Mouse (Mus musculus): ENCODE measurements at regions not wholly inside any gene's neighbourhood (a gene's known extent, or its start where the extent isn't known, plus 50 kb on each side); places are given as distances from the start of the nearest gene placed in this dataset.

GRCm38 (mm10) chr5:52964209-52964608 is 73.7 kb upstream of the Slc34a2 start:
- no peak overlapping the region for H3K27ac ChIP-seq (ENCODE audit: insufficient read depth, low read length)
- no peaks in the 10 kb centered on the region for H3K4me1 ChIP-seq (ENCODE audit: control insufficient read depth, insufficient read depth, low read length)
- TF ChIP-seq CTCF (IDR thresholded peaks at IDR 0.05; ENCODE audit: borderline replicate concordance, insufficient read depth, low read length): no peak
- no peak for TF ChIP-seq POLR2A (IDR thresholded peaks at IDR 0.05; ENCODE audit: low read depth, low read length)
- H3K4me3 ChIP-seq (ENCODE audit: insufficient read depth, low read length): no peak overlapping the region

- no peak overlapping the region for H3K4me3 ChIP-seq (ENCODE audit: insufficient read depth, low read length)
- no peak for TF ChIP-seq POLR2A (IDR thresholded peaks at IDR 0.05; ENCODE audit: low read depth, low read length)
- TF ChIP-seq CTCF (IDR thresholded peaks at IDR 0.05; ENCODE audit: borderline replicate concordance, insufficient read depth, low read length): no peak
- H3K27ac ChIP-seq (ENCODE audit: insufficient read depth, low read length): no peak overlapping the region
- no peaks in the 10 kb centered on the region for H3K4me1 ChIP-seq (ENCODE audit: control insufficient read depth, insufficient read depth, low read length)
Measured at GRCm38 (mm10) chr5:52971811-52972210, 66.1 kb upstream of the Slc34a2 start.

- Histone ChIP-seq H3K4me1 (ENCODE audit: control insufficient read depth, insufficient read depth, low read length) (no peaks in the 10 kb centered on the region), H3K27ac (ENCODE audit: insufficient read depth, low read length) (no peak overlapping the region)
- TF ChIP-seq CTCF (IDR thresholded peaks at IDR 0.05; ENCODE audit: borderline replicate concordance, insufficient read depth, low read length) (no peak), POLR2A (IDR thresholded peaks at IDR 0.05; ENCODE audit: low read depth, low read length) (no peak)
Measured at GRCm38 (mm10) chr5:52973003-52973402, 64.9 kb upstream of the Slc34a2 start.

GRCm38 (mm10) chr5:52975557-52976088 is 62.3 kb upstream of the Slc34a2 start:
- no peak overlapping the region for H3K27ac ChIP-seq (ENCODE audit: insufficient read depth, low read length)
- H3K4me3 ChIP-seq (ENCODE audit: insufficient read depth, low read length): no peak overlapping the region

More at GRCm38 (mm10) chr5:52973003-52973402, 64.9 kb upstream of the Slc34a2 start:
- no peak overlapping the region for H3K4me3 ChIP-seq (ENCODE audit: insufficient read depth, low read length)

GRCm38 (mm10) chr5:52977826-52978687 is 59.8 kb upstream of the Slc34a2 start:
- Histone ChIP-seq H3K4me3 (ENCODE audit: insufficient read depth, low read length) (no peak overlapping the region), H3K4me1 (ENCODE audit: control insufficient read depth, insufficient read depth, low read length) (no peaks in the 10 kb centered on the region)
- TF ChIP-seq CTCF (IDR thresholded peaks at IDR 0.05; ENCODE audit: borderline replicate concordance, insufficient read depth, low read length): no peak
- TF ChIP-seq POLR2A (IDR thresholded peaks at IDR 0.05; ENCODE audit: low read depth, low read length): no peak

More at GRCm38 (mm10) chr5:52975557-52976088, 62.3 kb upstream of the Slc34a2 start:
- no peaks in the 10 kb centered on the region for H3K4me1 ChIP-seq (ENCODE audit: control insufficient read depth, insufficient read depth, low read length)
- TF ChIP-seq POLR2A (IDR thresholded peaks at IDR 0.05; ENCODE audit: low read depth, low read length) (no peak), CTCF (IDR thresholded peaks at IDR 0.05; ENCODE audit: borderline replicate concordance, insufficient read depth, low read length) (no peak)

GRCm38 (mm10) chr5:52979458-52979857 is 58.4 kb upstream of the Slc34a2 start:
- no peaks in the 10 kb centered on the region for H3K4me1 ChIP-seq (ENCODE audit: control insufficient read depth, insufficient read depth, low read length)
- TF ChIP-seq CTCF (IDR thresholded peaks at IDR 0.05; ENCODE audit: borderline replicate concordance, insufficient read depth, low read length) (no peak), POLR2A (IDR thresholded peaks at IDR 0.05; ENCODE audit: low read depth, low read length) (no peak)
- H3K4me3 ChIP-seq (ENCODE audit: insufficient read depth, low read length): no peak overlapping the region
- H3K27ac ChIP-seq (ENCODE audit: insufficient read depth, low read length): no peak overlapping the region

More at GRCm38 (mm10) chr5:52977826-52978687, 59.8 kb upstream of the Slc34a2 start:
- no peak overlapping the region for H3K27ac ChIP-seq (ENCODE audit: insufficient read depth, low read length)

GRCm38 (mm10) chr5:52982056-52982455 is 55.8 kb upstream of the Slc34a2 start:
- Histone ChIP-seq H3K4me1 (ENCODE audit: control insufficient read depth, insufficient read depth, low read length) (no peaks in the 10 kb centered on the region), H3K27ac (ENCODE audit: insufficient read depth, low read length) (no peak overlapping the region), H3K4me3 (ENCODE audit: insufficient read depth, low read length) (no peak overlapping the region)
- TF ChIP-seq POLR2A (IDR thresholded peaks at IDR 0.05; ENCODE audit: low read depth, low read length) (no peak), CTCF (IDR thresholded peaks at IDR 0.05; ENCODE audit: borderline replicate concordance, insufficient read depth, low read length) (no peak)

GRCm38 (mm10) chr5:52982741-52983140 is 55.1 kb upstream of the Slc34a2 start:
- TF ChIP-seq CTCF (IDR thresholded peaks at IDR 0.05; ENCODE audit: borderline replicate concordance, insufficient read depth, low read length) (no peak), POLR2A (IDR thresholded peaks at IDR 0.05; ENCODE audit: low read depth, low read length) (no peak)
- no peak overlapping the region for H3K27ac ChIP-seq (ENCODE audit: insufficient read depth, low read length)
- no peak overlapping the region for H3K4me3 ChIP-seq (ENCODE audit: insufficient read depth, low read length)
- no peaks in the 10 kb centered on the region for H3K4me1 ChIP-seq (ENCODE audit: control insufficient read depth, insufficient read depth, low read length)
